Mouse (Mus musculus): ENCODE data around the gene Gucy2e.
A peak's percentile ranks its signal among the peaks of the same experiment; 100 is the strongest.

The Gucy2e gene

GRCm38 (mm10) chr11:69174722-69175121 lies 62.1 kb downstream of the Gucy2e start:
- no peak for DNase-seq (ENCODE audit: low read depth, low spot score)

GRCm38 (mm10) chr11:69172606-69173005 lies 64.2 kb downstream of the Gucy2e start:
- no peak for DNase-seq (ENCODE audit: low read depth, low spot score)

- peak; percentile 33 for DNase-seq (ENCODE audit: low read depth, low spot score)
Observed at GRCm38 (mm10) chr11:69171626-69172025, 65.2 kb downstream of the Gucy2e start.

GRCm38 (mm10) chr11:69169313-69169712 lies 67.5 kb downstream of the Gucy2e start:
- DNase-seq (ENCODE audit: low read depth, low spot score) = no peak
